Mouse (Mus musculus) monocyte, adult 2 months (primary cell): ENCODE measurements around the gene Mef2d.

ENCODE experiments used
- DNase-seq, 2 experiments: peaks; one replicate each; pipeline ENCODE4 v3.0.0; 2022; ENCODE audit warnings: low spot score in 2 of 2, low read depth in 1 of 2

The Mef2d gene

GRCm38 (mm10) chr3:88148776-88149509 lies 6.8 kb downstream of the Mef2d start:
- DNase-seq = no peak

GRCm38 (mm10) chr3:88149510-88149974 lies 7.4 kb downstream of the Mef2d start:
- DNase-seq = no peak

- no peak for DNase-seq
These were observed 8.2 kb downstream of the Mef2d start for GRCm38 (mm10) chr3:88150061-88150998.

GRCm38 (mm10) chr3:88150999-88151364 lies 8.8 kb downstream of the Mef2d start:
- DNase-seq = no peak

- DNase-seq = no peak
These were observed 9.9 kb downstream of the Mef2d start for GRCm38 (mm10) chr3:88152056-88152455.

GRCm38 (mm10) chr3:88153290-88154011 lies 11.3 kb downstream of the Mef2d start:
- DNase-seq = no peak

- no peak for DNase-seq
These were observed 12.1 kb downstream of the Mef2d start for GRCm38 (mm10) chr3:88154236-88154635.

GRCm38 (mm10) chr3:88156817-88157216 lies 14.6 kb downstream of the Mef2d start:
- DNase-seq = no peak

- DNase-seq = no peak
These were observed 15.8 kb downstream of the Mef2d start for GRCm38 (mm10) chr3:88157771-88158597.

GRCm38 (mm10) chr3:88158991-88159390 lies 16.8 kb downstream of the Mef2d start:
- no peak for DNase-seq

- DNase-seq = no peak
These were observed 18.7 kb downstream of the Mef2d start for GRCm38 (mm10) chr3:88160856-88161255.

- no peak for DNase-seq
These were observed 20.1 kb downstream of the Mef2d start for GRCm38 (mm10) chr3:88162259-88162658.

GRCm38 (mm10) chr3:88162811-88163210 lies 20.6 kb downstream of the Mef2d start:
- no peak for DNase-seq

GRCm38 (mm10) chr3:88163847-88164246 lies 21.7 kb downstream of the Mef2d start:
- no peak for DNase-seq

- no peak for DNase-seq
These were observed 22.1 kb downstream of the Mef2d start for GRCm38 (mm10) chr3:88164263-88164662.

- DNase-seq = no peak
These were observed 23.9 kb downstream of the Mef2d start for GRCm38 (mm10) chr3:88166056-88166455.

- no peak for DNase-seq
These were observed 28.2 kb downstream of the Mef2d start for GRCm38 (mm10) chr3:88170361-88170760.

- no peak for DNase-seq
These were observed 30.3 kb downstream of the Mef2d start for GRCm38 (mm10) chr3:88172440-88172839.

GRCm38 (mm10) chr3:88173375-88173774 lies 31.2 kb downstream of the Mef2d start:
- no peak for DNase-seq

GRCm38 (mm10) chr3:88174894-88175293 lies 32.7 kb downstream of the Mef2d start:
- DNase-seq = no peak

- peak in 1 of 2 experiments; percentile 18 for DNase-seq
These were observed 34.9 kb downstream of the Mef2d start for GRCm38 (mm10) chr3:88177106-88177505.
